Mouse (Mus musculus): Measurements from ENCODE around the gene Psrc1.

DNA sequence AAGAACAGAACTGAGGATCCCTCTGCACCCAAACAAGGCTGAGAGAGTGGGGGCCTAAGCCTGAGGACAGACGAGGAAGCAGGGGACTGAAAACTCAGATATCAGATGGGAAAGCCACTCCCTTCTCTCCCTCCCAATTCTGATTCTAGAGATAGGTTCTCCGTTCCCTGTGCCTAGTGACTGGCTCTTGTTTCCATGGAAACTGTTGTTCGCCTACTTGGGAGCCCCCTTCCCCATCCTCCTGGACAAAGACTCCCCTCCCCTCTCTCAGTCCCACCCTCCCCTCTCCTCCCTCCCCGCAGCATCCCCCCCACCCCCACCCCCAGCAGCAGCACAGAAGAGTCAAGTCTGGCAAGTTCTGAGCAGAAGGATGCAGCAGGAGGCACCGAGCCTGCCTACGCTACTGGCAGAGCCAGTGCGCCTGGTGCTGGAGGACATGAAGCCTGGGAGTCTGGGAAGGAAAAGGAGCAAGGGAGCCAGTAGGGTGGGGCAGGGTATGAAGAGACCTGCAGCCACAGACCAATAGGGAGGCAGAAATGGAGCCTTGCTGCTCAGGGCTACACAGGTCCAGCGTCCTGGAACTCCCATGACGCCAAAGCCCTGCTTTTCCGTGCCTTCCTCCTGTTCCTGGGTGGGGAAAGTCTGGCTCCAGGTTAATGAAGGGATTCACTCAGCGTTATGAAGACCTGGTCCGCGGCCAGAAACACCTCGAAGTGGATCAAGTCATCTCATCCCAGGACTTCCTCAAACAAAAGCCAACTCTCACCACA, 22.1 kb downstream of the Psrc1 start:
- no peak for TF ChIP-seq CTCF (IDR thresholded peaks at IDR 0.05; ENCODE audit: control insufficient read depth, insufficient read depth, low read length)
- no peak for TF ChIP-seq POLR2A (IDR thresholded peaks at IDR 0.05; ENCODE audit: borderline replicate concordance, control insufficient read depth, low read depth, low read length)

Data from bone marrow, adult 2 months (tissue).